Mouse (Mus musculus): ENCODE measurements at regions not wholly inside any gene's neighbourhood (a gene's known extent, or its start where the extent isn't known, plus 50 kb on each side); places are given as distances from the start of the nearest gene placed in this dataset.

- no peak for DNase-seq (ENCODE audit: extremely low spot score)
These were observed 295.1 kb upstream of the Igfbp3 start for GRCm38 (mm10) chr11:7508861-7509260.

GRCm38 (mm10) chr11:7506421-7506945 lies 292.8 kb upstream of the Igfbp3 start:
- DNase-seq (ENCODE audit: extremely low spot score) = peak; percentile 6

- DNase-seq (ENCODE audit: extremely low spot score) = no peak
These were observed 291.1 kb upstream of the Igfbp3 start for GRCm38 (mm10) chr11:7504651-7505321.

GRCm38 (mm10) chr11:7502679-7503078 lies 289.0 kb upstream of the Igfbp3 start:
- DNase-seq (ENCODE audit: extremely low spot score) = no peak

GRCm38 (mm10) chr11:7502045-7502444 lies 288.3 kb upstream of the Igfbp3 start:
- no peak for DNase-seq (ENCODE audit: extremely low spot score)

GRCm38 (mm10) chr11:7497803-7498202 lies 284.1 kb upstream of the Igfbp3 start:
- no peak for DNase-seq (ENCODE audit: extremely low spot score)

DNA sequence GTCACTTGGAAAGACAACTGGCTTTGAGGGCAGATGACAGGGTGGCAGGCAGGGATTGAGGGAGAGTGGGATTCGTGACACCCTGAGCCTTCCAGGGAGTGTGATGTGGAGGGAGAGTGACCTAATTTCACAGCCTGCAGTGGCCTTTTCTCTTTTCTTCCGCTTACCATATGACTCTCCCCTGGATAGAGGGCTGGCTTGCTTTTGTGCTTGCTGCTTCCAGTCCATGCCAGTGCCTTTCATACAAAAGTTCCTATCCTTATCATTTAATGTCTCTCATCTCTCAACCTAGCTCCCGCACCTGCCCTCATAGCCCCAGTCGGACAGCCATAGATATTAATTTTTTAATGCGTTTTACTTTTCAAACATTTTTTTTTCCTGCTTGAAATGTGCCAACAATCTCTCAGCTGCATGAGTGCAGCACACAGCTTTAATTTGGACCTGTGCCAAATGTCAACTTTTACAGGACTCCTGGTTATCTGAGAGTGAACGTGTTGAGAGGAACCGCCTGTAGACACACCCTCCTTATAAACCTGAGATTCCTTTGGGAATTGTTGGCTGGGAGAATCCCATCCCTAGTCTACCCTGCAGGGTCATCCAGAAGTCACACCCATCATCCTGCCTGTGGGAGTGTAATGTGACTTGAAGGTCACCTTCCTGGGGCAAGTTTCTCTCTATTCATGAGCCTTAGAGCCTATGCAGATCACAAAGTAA lies 260.3 kb upstream of the Igfbp3 start:
- no peak for DNase-seq (ENCODE audit: extremely low spot score)

DNA sequence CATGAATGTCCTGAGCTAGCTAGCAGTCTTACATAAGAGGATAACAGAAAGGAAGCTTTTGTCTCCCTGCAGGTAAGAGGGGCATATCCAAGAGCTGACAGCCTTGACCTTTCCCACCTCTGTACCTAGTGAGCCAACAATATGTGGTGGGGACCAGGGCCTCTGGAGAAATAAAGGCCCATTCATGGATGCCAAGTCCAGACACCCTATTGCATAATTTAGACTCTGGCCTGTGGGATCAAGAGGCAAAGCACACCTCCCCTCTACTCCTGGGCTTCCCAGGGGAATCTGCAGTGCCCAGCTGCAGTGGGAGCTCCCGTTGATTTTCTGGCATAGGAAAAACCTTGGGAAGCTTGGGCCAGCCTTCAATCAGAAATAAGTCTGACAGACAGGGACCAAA lies 251.8 kb upstream of the Igfbp3 start:
- DNase-seq (ENCODE audit: extremely low spot score) = no peak

GRCm38 (mm10) chr11:7461956-7462771 lies 248.4 kb upstream of the Igfbp3 start:
- DNase-seq (ENCODE audit: extremely low spot score) = no peak

DNA sequence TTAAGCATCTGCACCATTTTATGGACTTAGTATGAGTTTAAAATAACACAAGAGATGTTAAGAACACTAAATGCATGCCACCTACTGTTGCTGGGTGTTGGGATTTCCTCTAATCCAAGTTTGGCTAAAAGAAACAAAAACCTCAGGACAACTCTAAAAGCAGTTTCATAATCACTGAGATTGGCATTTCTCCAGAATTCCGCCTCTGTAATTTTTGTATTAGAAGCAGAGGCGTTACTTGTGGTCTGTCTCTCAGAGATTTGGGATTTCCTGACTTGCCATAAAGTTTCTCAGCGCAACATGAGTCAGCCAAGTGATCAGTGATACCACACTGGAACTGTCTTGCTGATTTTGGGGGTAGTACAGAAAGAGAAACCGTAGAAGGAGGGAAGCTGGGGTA lies 238.0 kb upstream of the Igfbp3 start:
- no peak for DNase-seq (ENCODE audit: extremely low spot score)

DNA sequence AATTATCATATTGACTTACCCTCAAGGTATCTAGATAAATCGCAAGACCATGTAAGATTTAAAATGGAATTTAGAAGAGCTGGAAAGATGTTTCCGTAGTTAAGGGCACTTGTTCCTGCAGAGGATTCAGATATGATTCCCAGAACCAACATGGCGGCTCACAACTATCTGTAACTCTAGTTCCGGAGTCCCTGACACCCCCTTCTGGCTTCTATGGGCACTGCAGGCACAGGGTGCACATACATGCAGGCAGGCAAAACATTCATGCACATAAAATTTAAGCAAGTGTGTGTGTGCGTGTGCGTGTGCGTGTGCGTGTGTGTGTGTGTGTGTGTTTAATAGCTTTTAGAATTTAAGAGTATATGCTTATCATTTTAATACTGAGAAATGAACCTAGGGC lies 230.8 kb upstream of the Igfbp3 start:
- no peak for DNase-seq (ENCODE audit: extremely low spot score)

DNA sequence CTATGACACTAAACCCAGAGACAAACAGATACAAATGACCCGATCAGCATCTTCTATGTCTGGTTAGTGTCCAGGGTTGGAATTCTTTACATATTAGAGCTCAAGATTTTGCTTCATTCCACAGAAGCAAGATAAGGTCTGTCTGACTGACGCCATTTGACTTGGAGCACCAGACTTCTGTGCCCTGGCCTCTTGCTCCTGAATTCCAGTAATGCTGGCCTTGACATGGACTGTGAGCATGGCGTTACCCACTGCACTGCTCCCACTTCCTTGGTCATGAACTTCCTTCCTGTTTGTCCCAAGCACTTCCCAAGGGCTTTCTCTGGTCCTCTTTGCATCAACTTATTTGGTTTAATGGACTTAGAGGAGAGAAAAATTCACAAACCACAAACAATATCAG lies 225.6 kb upstream of the Igfbp3 start:
- DNase-seq (ENCODE audit: extremely low spot score) = no peak

GRCm38 (mm10) chr11:7434591-7434990 lies 220.9 kb upstream of the Igfbp3 start:
- DNase-seq (ENCODE audit: extremely low spot score) = no peak

DNA sequence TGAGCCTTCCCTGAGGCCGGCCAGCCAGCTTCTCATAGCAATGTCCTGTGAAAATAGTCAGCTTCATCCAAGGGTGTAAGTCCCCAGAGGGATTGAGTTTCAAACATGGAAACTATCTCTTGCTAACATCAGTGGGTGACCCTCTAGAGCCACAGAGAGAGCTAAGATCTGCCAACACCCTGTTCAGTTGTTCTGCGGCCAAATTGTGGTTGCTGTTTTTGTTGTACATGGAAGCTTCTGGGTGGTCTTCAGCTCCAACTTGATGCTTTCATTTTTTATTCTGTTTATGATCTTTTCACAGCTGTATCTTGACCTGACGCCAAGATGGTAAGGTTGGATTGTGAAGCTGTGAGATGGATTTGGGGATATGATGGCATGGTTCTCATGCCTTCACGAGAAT lies 214.0 kb upstream of the Igfbp3 start:
- no peak for DNase-seq (ENCODE audit: extremely low spot score)

GRCm38 (mm10) chr11:7425233-7425632 lies 211.5 kb upstream of the Igfbp3 start:
- DNase-seq (ENCODE audit: extremely low spot score) = no peak

GRCm38 (mm10) chr11:7424082-7424471 lies 210.4 kb upstream of the Igfbp3 start:
- no peak for DNase-seq (ENCODE audit: extremely low spot score)

GRCm38 (mm10) chr11:7423276-7424081 lies 209.8 kb upstream of the Igfbp3 start:
- DNase-seq (ENCODE audit: extremely low spot score) = peak; percentile 39

DNA sequence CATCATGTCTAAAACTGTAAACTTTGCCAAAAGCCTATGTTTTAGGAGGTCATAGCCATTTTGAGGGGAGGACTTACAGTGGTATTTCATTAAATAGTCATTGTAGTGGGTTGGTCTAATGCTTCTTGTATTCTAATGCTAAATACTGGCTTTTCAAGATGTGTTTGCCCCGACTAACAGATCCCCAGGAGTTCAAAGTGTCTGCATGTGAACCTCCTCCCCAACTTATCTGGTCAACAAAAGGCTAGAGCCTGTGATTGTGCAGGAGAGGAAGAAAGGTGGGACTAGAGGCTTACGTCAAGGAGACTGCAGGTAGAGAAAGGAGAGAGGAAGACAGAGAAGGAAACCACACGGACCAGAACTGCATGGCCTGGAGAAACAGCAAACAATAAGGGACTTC lies 198.9 kb upstream of the Igfbp3 start:
- DNase-seq (ENCODE audit: extremely low spot score) = no peak

DNA sequence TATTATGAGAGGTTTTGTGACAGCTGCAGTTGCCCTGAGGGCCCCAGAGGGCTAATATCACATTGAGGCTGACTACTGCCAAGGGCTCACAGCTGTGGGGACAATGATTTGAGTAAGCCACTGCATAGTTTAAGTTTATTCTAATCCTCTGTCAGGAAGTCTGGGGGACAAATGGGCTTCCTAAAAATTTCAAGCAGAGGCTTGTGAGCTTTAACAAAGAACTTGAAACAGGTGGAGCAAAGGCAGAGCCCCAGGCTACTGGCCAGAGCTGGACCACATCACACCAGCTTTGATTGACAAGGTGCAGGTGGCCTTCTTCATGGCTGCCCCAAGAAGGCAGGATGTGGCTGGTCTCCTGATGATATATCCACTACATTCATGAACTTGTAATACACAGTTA lies 195.3 kb upstream of the Igfbp3 start:
- no peak for DNase-seq (ENCODE audit: extremely low spot score)

DNA sequence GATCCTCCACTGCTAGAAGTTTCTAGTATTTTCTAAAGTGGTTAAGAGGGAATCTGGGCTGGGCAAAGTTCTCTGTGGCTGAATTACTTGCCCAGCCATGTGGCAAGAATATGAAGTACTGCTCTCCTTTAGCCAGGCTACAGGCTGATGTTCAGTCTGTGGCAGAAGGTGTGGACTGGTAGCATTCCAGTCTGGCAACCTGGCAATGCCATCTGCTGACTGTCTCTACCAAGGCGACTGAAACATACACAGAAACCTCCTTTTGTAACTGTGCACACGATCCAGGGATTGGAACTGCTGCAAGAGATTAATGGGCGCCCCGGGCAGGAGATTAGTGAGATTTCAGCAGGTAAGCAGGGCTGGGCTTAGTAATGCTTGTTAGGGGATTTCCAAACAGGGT lies 190.9 kb upstream of the Igfbp3 start:
- no peak for DNase-seq (ENCODE audit: extremely low spot score)

DNA sequence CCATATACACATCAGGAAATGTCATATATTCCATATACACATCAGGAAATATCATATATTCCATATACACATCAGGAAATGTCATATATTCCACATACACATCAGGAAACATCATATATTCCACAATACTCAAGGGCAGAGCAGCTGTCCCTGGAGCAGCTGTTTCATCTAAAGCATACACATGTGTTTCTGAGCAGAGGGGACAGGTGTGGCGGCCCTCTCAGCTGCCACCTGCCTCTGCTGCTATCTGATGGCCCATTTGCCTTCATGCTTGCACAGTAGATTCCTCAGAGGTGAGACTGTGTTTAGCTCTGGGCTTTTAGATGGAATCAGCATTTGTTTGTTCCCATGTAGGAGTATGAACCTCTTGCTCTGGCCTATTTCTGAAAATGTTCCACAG lies 158.1 kb upstream of the Igfbp3 start:
- DNase-seq (ENCODE audit: extremely low spot score) = no peak

DNA sequence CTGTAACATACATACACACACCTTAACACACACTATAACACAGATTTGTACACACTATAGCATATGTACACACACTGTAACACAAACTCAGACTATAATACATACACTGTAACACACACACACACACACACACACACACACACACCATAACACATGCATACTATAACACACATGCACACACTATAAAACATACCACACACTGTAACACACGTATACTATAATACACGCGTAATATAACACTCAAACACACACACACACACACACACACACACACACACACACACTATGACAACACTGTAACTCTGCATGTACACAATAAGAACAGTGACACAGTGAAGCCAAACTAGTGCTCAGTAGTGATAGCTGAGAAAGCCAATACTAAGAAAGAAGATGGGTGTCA lies 147.7 kb upstream of the Igfbp3 start:
- DNase-seq (ENCODE audit: extremely low spot score) = no peak

All from embryo, embryonic 9.5 days (tissue).